Mouse (Mus musculus) heart, postnatal 36 days (tissue): ENCODE results near the gene Carmil3. TPM values are rescaled to one million over a fixed set of nuclear protein-coding genes. Genes with fewer than 3 reads are reported as not detected.

Experiments used
- DNase-seq, 2 experiments: peaks; one replicate each; pipeline ENCODE4 v3.0.0; 2021 to 2022
- intact Hi-C: fragments of 180-260 bp; cut with DNase I; formaldehyde crosslinking; loops from one replicate; pipeline ENCODE4 v1.15.1; 2025
- total RNA-seq, 2 experiments: library from RNA; stranded (reverse); gene quantifications; 2 replicates each; pipeline ENCODE4 v1.2.3; 2021

Gene Carmil3
- total RNA-seq, 2 experiments from 2014 or later: 3.1 to 3.2 TPM

DNA sequence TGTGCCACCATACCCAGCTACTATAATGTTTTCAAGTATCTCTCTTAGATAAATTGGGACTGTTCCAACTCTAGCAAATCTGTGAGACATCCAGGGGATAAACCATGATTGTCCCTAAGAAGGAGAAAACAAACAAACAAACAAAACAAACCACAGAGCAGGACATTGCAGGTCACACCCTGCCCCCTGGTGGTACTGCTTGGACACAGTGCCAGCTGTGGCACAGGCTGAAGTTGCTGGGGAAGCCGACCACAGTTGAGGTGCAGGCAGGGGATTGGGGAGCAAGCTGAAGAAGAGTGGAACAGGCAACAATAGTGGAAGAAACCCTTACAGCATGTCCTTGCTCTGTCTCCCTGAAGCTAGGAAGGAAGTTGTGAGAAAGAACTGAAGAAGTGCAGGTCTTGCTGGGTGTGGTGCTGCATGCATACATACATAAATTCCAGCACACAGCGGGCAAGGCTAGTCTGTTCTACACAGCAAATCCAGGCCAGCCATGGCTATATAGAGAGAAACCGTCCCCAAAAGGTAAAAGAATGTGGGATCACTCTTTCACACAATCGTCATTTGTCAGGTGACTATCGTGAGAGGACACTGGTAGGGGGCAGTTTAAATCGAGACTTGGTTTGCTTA, 45.8 kb downstream of the Carmil3 start:
- peak; percentile 31 to 47 for DNase-seq
- intact Hi-C loops: loop anchor here (2.0 to 10.0 kb wide), 2 partner anchors 39 to 391 kb away; no protein-coding TSS in a partner anchor

DNA sequence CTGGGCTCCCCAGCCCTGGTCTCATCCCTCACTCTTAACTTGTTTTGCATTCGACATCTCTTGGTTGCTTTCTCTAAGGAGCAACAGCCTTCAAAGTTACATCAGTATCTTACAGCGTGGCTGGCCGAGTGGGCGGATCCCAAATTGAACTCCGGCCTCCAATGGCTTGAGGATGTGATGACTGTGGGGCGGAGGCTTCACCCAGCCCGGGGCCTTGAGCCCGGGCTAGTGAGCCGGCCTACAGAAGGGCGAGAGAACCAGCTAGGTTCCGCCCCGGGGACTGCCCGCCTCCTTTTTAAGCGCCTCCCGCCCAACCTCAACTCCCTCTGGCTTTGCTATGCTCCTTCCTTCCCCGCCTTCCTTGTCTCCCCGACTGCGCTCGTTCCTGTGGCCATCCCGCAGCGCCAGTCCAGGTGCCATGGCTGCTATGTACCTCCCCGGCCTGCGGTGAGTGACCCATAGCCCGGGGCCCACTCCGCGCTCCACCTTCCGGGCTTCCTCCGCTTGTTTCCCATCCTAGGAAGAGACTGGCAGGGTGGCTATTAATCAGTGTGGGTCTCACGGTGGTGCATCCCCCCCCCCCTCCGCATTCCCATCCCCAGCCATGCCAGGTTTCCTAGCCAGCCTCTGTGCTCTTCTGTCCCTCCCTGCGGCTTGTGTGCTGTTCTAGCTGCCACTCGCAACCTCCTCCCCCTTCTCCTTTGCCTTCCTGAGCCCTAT, 49.8 kb downstream of the Carmil3 start, which contains the start of gene Pck2:
TSS of gene Pck2 (plus strand) at position 200 of the 720 bp plus-strand sequence.
- peak; percentile 86 to 87 for DNase-seq
- intact Hi-C loops: no loop called here

DNA sequence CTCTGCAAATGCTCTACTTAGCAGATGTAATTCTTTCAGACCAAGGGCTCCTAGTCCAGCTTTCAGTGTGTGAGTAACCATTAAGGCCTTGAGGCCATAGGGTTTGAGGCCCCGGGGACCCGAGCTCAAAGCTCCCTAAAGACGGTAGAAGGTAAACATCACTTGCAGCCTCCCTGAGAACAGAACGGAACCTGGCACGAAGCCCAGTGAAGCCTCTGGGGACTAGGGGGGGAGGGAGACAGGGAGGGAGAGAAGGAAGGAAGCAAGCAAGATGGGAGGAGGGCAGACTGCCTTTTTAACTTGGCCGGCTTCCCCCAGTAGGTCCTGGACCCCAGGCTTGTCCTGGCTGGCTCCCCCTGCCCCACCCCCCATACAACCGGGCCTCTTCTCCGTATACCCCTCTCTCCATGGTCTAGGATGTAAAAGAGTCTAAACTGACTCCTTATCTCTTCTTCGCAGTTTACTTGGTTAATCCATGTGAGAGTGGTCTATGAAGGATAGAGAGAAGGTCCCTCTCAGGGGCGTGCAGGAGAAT, 50.4 kb downstream of the Carmil3 start:
- peak; percentile 89 to 92 for DNase-seq
- intact Hi-C loops: loop anchor here (1.0 kb wide), 1 partner anchor 18 kb away; no protein-coding TSS in a partner anchor

DNA sequence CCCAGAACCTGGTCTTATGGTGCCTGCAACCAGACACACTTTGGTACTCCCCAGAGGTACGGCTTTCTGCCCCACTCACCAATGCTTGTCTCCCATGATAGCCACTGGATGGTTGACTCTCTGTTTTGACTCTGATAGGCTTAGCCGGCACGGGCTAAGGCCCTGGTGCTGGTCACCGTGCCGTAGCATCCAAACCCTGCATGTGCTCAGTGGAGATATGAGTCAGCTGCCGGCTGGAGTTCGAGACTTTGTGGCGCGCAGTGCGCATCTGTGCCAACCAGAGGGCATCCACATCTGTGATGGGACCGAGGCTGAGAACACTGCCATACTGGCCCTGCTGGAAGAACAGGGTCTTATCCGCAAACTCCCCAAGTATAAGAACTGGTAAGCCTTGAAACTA, 51.8 kb downstream of the Carmil3 start:
- intact Hi-C loops: no loop called here

DNA sequence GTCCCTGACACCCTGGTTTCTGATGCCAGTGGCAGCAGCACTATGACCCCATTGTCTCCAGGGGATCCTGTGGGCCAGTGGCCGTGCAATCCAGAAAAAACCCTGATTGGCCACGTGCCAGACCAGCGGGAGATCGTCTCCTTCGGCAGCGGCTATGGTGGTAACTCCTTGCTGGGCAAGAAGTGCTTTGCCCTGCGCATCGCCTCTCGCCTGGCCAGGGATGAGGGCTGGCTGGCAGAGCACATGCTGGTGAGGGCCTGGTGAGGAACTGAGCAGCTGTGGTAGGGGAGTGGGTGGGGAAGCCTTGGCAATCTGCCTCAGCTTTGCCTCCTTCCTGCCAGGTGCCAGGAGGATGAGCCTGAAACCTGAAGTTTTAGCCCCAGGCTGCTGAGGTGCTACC, 53.9 kb downstream of the Carmil3 start:
- intact Hi-C loops: no loop called here
- DNase-seq: no peak

More for the DNA sequence above, 51.8 kb downstream of the Carmil3 start:
- no peak for DNase-seq

DNA sequence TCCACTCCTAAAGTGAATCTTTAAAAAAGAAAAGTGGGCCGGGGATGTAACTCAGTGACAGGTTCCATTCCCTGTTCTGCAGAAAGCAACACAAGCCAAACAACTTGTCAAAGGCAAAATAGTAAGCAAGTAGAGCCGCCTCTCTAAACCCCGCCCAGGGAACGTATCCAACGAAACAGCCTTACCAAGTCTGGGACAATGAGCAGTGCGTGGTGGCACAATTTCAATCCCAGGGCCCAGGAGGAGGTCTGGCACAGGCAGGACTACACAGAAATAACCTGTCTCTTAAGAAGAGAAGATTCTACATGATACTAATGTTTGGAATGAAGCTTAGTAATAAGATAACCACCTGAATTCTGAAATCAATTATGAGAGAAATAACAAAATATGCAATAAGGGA, 59.7 kb downstream of the Carmil3 start:
- intact Hi-C loops: no loop called here
- DNase-seq: no peak

DNA sequence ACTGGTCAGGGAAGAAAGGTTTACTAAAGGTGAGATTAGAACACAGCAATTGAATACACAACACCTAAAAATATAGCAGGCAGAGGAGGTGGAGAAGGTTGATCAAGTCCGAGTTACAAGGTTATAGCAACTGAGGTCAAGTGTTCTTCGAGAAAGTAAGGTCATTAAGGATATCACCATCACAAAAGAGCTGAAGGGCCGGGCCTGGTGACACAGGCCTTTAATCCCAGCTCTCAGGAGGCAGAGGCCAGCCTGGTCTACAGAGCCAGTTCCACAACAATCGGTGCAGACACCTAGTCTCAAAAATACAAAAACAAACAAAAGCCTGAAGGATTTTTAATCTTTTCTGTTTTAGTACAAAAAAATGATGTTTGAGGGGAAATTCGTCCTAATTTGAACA, 60.9 kb downstream of the Carmil3 start:
- intact Hi-C loops: no loop called here
- DNase-seq: no peak

DNA sequence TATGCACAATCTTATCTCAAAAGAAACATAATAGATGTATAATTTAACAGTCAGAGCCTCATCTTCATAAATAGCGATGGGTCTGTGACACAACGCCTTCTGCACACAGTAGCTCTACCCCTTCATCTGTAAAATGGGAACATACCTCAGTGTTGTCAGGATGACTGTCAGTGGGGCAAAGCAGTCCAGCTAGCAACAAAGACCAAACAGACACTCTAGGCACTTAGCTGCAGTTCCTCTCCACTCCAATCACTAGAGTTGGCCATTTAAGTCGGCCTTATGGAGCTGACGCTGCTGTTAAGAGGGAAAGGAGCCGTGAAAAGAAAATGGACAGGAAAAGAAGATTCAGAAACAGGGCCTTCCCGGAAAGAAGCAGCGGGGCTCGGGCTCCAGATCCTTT, 61.3 kb downstream of the Carmil3 start:
- DNase-seq: no peak
- intact Hi-C loops: no loop called here

DNA sequence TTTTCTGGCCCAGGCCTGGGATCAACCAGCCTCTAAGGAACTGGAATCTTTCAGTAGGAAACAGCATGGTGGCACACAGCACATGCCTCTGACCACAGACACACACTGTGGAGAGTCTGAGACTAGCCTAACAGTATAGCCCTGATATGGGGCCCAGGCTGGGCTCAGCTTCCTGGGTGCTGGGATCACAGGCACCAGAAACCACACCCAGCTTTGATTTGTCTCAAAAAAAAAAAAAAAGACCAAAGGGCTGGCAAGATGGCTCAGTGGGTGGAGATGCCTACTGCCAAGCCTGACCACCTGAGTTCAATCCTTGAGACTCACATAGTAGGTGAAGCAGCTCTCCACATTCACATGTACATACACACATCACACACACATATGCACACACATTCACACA, 64.2 kb downstream of the Carmil3 start:
- DNase-seq: no peak
- intact Hi-C loops: loop anchor here (5.0 kb wide), 1 partner anchor 77 kb away; the partner anchor contains the start of gene Dhrs4

DNA sequence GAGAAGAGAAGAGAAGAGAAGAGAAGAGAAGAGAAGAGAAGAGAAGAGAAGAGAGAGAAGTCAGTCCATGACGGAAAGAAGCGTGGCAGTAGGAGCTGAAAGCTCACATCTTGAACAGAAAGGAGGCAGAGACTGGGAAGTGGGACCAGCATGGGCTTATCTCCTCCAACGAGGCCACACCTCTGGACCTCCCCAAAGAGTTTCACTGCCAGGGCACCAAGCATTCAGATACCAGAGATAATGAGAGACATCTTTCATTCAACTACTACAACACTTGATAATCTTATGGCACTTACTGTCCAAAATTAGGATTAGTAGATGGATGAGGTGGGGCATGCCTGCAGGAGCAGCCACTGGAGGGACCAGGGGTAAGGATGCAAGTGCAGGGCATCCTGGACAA, 65.3 kb downstream of the Carmil3 start:
- DNase-seq: no peak
- intact Hi-C loops: loop anchor here (5.0 kb wide), 1 partner anchor 78 kb away; the partner anchor contains the start of gene Dhrs4

DNA sequence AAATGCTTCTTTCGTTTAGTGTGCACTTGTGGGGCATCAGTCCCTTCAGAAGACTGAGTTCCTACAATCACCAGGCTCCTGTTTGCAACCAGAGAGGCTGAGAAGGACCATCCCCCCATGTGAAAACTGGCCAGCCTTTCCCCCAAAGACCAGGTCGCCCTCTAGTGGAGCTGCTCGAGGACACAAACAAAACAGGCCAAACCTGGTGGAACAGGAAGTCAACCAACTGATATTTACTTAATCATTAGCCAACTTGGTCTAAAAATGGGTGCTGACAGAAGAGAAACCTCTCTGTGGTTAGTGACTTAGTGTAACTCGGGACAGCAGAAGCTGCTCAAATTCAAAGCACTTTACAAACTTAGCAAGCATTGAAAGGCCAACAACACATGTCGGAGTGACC, 66.6 kb downstream of the Carmil3 start:
- intact Hi-C loops: loop anchor here (1.0 to 5.0 kb wide), 2 partner anchors 59 to 80 kb away; partner anchors contain the start of gene Dhrs4
- peak; percentile 81 to 82 for DNase-seq

DNA sequence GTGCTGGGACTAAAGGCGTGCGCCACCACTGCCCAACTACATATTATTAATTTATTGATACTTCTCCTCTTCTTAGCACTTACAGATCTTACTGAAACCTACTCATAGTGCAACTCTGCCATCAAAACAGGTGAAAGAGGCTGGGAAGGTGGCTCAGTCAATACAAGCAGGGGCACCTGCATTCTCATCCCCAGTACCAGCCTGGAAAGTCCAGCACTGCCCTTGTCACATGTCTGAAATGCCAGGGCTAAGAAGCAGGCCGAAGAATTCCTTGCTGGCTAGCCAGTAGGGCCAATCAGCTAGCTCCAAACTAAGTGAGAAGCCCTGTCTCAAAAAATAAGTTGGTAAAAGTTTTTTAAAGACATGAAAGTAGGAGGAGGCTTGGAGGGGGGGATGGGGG, 67.1 kb downstream of the Carmil3 start:
- DNase-seq: no peak
- intact Hi-C loops: loop anchor here (1.0 to 5.0 kb wide), 2 partner anchors 59 to 80 kb away; partner anchors contain the start of gene Dhrs4

Other genes with a start within 250 kb of the Carmil3 start
- gene Dhrs4, start 11.9 kb upstream of the Carmil3 start, total RNA-seq: 100 to 1,000 TPM; 118 to 130 TPM
- not detected for gene Cpne6, start 19.8 kb downstream of the Carmil3 start, total RNA-seq
- not detected for gene Nrl, start 34.3 kb downstream of the Carmil3 start, total RNA-seq
- gene Pck2, start 49.6 kb downstream of the Carmil3 start, total RNA-seq: 10 to 100 TPM; 12.9 to 13.2 TPM
- gene Dcaf11, start 69.4 kb downstream of the Carmil3 start, total RNA-seq: 100 to 1,000 TPM; 138 to 148 TPM
- not detected for gene A730061H03Rik, start 69.8 kb downstream of the Carmil3 start, total RNA-seq
- gene Fitm1, start 85.0 kb downstream of the Carmil3 start, total RNA-seq: 100 to 1,000 TPM; 188 to 200 TPM
- 100 to 1,000 TPM; 250 to 298 TPM for gene Psme1, start 87.5 kb downstream of the Carmil3 start, total RNA-seq
- 10 to 100 TPM; 59.7 to 63.2 TPM for gene Emc9, start 94.7 kb downstream of the Carmil3 start, total RNA-seq
- gene Psme2, start 100.5 kb downstream of the Carmil3 start, total RNA-seq: 100 to 1,000 TPM; 103 to 107 TPM
- 10 to 100 TPM; 29.1 to 35.0 TPM for gene Rnf31, start 101.1 kb downstream of the Carmil3 start, total RNA-seq
- 10 to 100 TPM; 10.6 to 17.7 TPM for gene Irf9, start 112.9 kb downstream of the Carmil3 start, total RNA-seq
- under 1 TPM; 0.11 to 0.19 TPM for gene Rec8, start 127.4 kb downstream of the Carmil3 start, total RNA-seq
- gene Ipo4, start 145.3 kb downstream of the Carmil3 start, total RNA-seq: 10 to 100 TPM; 54.1 to 62.7 TPM
- 1 to 10 TPM; 3.0 to 3.7 TPM for gene Gm49378, start 147.2 kb downstream of the Carmil3 start, total RNA-seq
- 10 to 100 TPM; 38.3 to 42.1 TPM for gene Tm9sf1, start 153.2 kb downstream of the Carmil3 start, total RNA-seq
- gene Tssk4, start 159.5 kb downstream of the Carmil3 start, total RNA-seq: under 1 TPM; 0.51 to 0.61 TPM
- gene Mdp1, start 169.9 kb downstream of the Carmil3 start, total RNA-seq: 10 to 100 TPM; 42.6 to 57.7 TPM
- 10 to 100 TPM; 10.8 to 11.0 TPM for gene Gmpr2, start 181.3 kb downstream of the Carmil3 start, total RNA-seq
- 100 to 1,000 TPM; 242 to 257 TPM for gene Nedd8, start 181.5 kb downstream of the Carmil3 start, total RNA-seq
- gene Tinf2, start 191.2 kb downstream of the Carmil3 start, total RNA-seq: 10 to 100 TPM in 1 of 2 experiments, 1 to 10 TPM in 1; 10.0 to 12.9 TPM
- gene Tgm1, start 223.3 kb downstream of the Carmil3 start, total RNA-seq: under 1 TPM; 0.31 to 0.33 TPM
- 10 to 100 TPM; 12.7 to 13.3 TPM for gene Rabggta, start 231.6 kb downstream of the Carmil3 start, total RNA-seq